Mouse (Mus musculus) MEL (cell line): ENCODE data around the gene 3110082I17Rik. TPM values are rescaled to one million over a fixed set of nuclear protein-coding genes. Genes with fewer than 3 reads are reported as not detected.

Experiments used
- DNase-seq: peaks from one replicate; pipeline ENCODE4 v3.0.0; 2011; ENCODE audit warnings: low read depth, low spot score
- H3K27ac ChIP-seq: 2 replicates; pipeline ENCODE4 v1.5.1; 2012; ENCODE audit warnings: low read depth, mild to moderate bottlenecking, control low read depth, low read length, moderate library complexity; ENCODE audit not compliant: control insufficient read depth
- H3K27me3 ChIP-seq, 2 experiments: fragments of 150-350 bp in 1 of 2; sonication (generic) in 1 of 2; 2 replicates each; pipeline ENCODE4 v1.6.1; 2012; ENCODE audit warnings: low read length in 2 of 2, mild to moderate bottlenecking in 2 of 2, improper control_type of control experiment in 1 of 2, moderate library complexity in 1 of 2; ENCODE audit not compliant: insufficient read depth in 2 of 2, control insufficient read depth in 1 of 2
- H3K36me3 ChIP-seq, 2 experiments: 2 replicates each; pipeline ENCODE4 v1.6.1; 2012 to 2014; ENCODE audit warnings: low read length in 2 of 2, improper control_type of control experiment in 1 of 2, inconsistent platforms in 1 of 2, mild to moderate bottlenecking in 1 of 2; ENCODE audit not compliant: insufficient read depth in 2 of 2, control insufficient read depth in 1 of 2
- H3K4me1 ChIP-seq, 2 experiments: fragments of 150-350 bp in 1 of 2; sonication (generic) in 1 of 2; 2 replicates each; pipeline ENCODE4 v1.6.1; 2012; ENCODE audit warnings: low read length in 2 of 2, improper control_type of control experiment in 1 of 2, mild to moderate bottlenecking in 1 of 2; ENCODE audit not compliant: insufficient read depth in 2 of 2, control insufficient read depth in 1 of 2
- H3K4me3 ChIP-seq, 2 experiments: fragments of 150-350 bp in 1 of 2; sonication (generic) in 1 of 2; 2 replicates each; pipeline ENCODE4 v1.5.1; 2012; ENCODE audit warnings: low read depth in 2 of 2, low read length in 2 of 2, mild to moderate bottlenecking in 2 of 2, moderate library complexity in 2 of 2, control low read depth in 1 of 2, improper control_type of control experiment in 1 of 2; ENCODE audit not compliant: control insufficient read depth in 1 of 2, insufficient read depth in 1 of 2
- H3K79me2 ChIP-seq: 2 replicates; pipeline ENCODE4 v1.6.1; 2012; ENCODE audit warnings: mild to moderate bottlenecking, low read length, moderate library complexity; ENCODE audit not compliant: control insufficient read depth, poor library complexity, insufficient read depth
- H3K9ac ChIP-seq: 2 replicates; pipeline ENCODE4 v1.6.1; 2012; ENCODE audit warnings: low read depth, mild to moderate bottlenecking, control low read depth, low read length, moderate library complexity; ENCODE audit not compliant: control insufficient read depth, poor library complexity, severe bottlenecking
- H3K9me3 ChIP-seq: fragments of 150-350 bp; sonication (generic); replicated peaks from 2 replicates; pipeline ENCODE4 v1.6.1; 2012; ENCODE audit warnings: mild to moderate bottlenecking, low read length, improper control_type of control experiment, moderate library complexity; ENCODE audit not compliant: insufficient read depth
- CHD1 ChIP-seq: IDR thresholded peaks from 2 replicates; pipeline ENCODE4 v1.6.1; 2012; ENCODE audit warnings: low read depth, mild to moderate bottlenecking, inconsistent platforms, low read length, improper control_type of control experiment
- CHD2 ChIP-seq: IDR thresholded peaks from 2 replicates; pipeline ENCODE4 v1.6.1; 2011; ENCODE audit warnings: low read length, improper control_type of control experiment
- ELF1 ChIP-seq: IDR thresholded peaks from 2 replicates; pipeline ENCODE4 v1.6.1; 2014; ENCODE audit warnings: low read depth, mild to moderate bottlenecking, inconsistent platforms, low read length, improper control_type of control experiment, moderate library complexity
- EP300 ChIP-seq, 2 experiments: IDR thresholded peaks; 2 replicates each; pipeline ENCODE4 v1.6.1; 2011; ENCODE audit warnings: improper control_type of control experiment in 2 of 2, low read length in 2 of 2, low read depth in 1 of 2, mild to moderate bottlenecking in 1 of 2
- ETS1 ChIP-seq: IDR thresholded peaks from 2 replicates; pipeline ENCODE4 v1.6.1; 2012; ENCODE audit warnings: low read depth, mild to moderate bottlenecking, inconsistent platforms, low read length, improper control_type of control experiment, moderate library complexity
- HCFC1 ChIP-seq: IDR thresholded peaks from 2 replicates; pipeline ENCODE4 v1.6.1; 2012; ENCODE audit warnings: low read depth, mild to moderate bottlenecking, inconsistent platforms, low read length, improper control_type of control experiment, moderate library complexity
- JUND ChIP-seq: IDR thresholded peaks from 2 replicates; pipeline ENCODE4 v1.6.1; 2011; ENCODE audit warnings: low read depth, mild to moderate bottlenecking, improper control_type of control experiment, low read length
- KAT2A ChIP-seq: conservative IDR thresholded peaks from 2 replicates; pipeline ENCODE4 v1.6.1; 2012; ENCODE audit warnings: low read depth, low read length, improper control_type of control experiment, inconsistent platforms
- MAFK ChIP-seq: IDR thresholded peaks from 2 replicates; pipeline ENCODE4 v1.6.1; 2011; ENCODE audit warnings: low read depth, mild to moderate bottlenecking, low read length, improper control_type of control experiment, borderline replicate concordance
- MAX ChIP-seq: IDR thresholded peaks from 2 replicates; pipeline ENCODE4 v1.6.1; 2011; ENCODE audit warnings: low read length, improper control_type of control experiment
- MAZ ChIP-seq: IDR thresholded peaks from 2 replicates; pipeline ENCODE4 v1.6.1; 2012; ENCODE audit warnings: low read depth, mild to moderate bottlenecking, inconsistent platforms, low read length, improper control_type of control experiment
- MEF2A ChIP-seq: IDR thresholded peaks from 2 replicates; pipeline ENCODE4 v1.6.1; 2014; ENCODE audit warnings: low read depth, mild to moderate bottlenecking, inconsistent platforms, low read length, improper control_type of control experiment; ENCODE audit not compliant: poor library complexity, insufficient replicate concordance, severe bottlenecking; ENCODE audit errors: extremely low read depth
- MYB ChIP-seq: IDR thresholded peaks from 2 replicates; pipeline ENCODE4 v1.6.1; 2011; ENCODE audit warnings: mild to moderate bottlenecking, low read depth, low read length, improper control_type of control experiment
- NELFE ChIP-seq: IDR thresholded peaks from 2 replicates; pipeline ENCODE4 v1.6.1; 2011; ENCODE audit warnings: low read depth, low read length, improper control_type of control experiment
- NRF1 ChIP-seq: IDR thresholded peaks from 2 replicates; pipeline ENCODE4 v1.6.1; 2014; ENCODE audit warnings: low read depth, mild to moderate bottlenecking, inconsistent platforms, low read length, improper control_type of control experiment, moderate library complexity; ENCODE audit not compliant: poor library complexity, insufficient read depth, severe bottlenecking
- POLR2AphosphoS2 ChIP-seq: IDR thresholded peaks from 2 replicates; pipeline ENCODE4 v1.6.1; 2011; ENCODE audit warnings: low read length, improper control_type of control experiment
- POLR2AphosphoS5 ChIP-seq: IDR thresholded peaks from 2 replicates; pipeline ENCODE4 v1.6.1; 2012; ENCODE audit warnings: low read depth, borderline replicate concordance, mild to moderate bottlenecking, inconsistent platforms, low read length, moderate library complexity, mixed read lengths
- RAD21 ChIP-seq: IDR thresholded peaks from 2 replicates; pipeline ENCODE4 v1.6.1; 2011; ENCODE audit warnings: mild to moderate bottlenecking, low read depth, low read length, improper control_type of control experiment
- RCOR1 ChIP-seq: IDR thresholded peaks from 2 replicates; pipeline ENCODE4 v1.6.1; 2012; ENCODE audit warnings: low read depth, mild to moderate bottlenecking, inconsistent platforms, low read length, improper control_type of control experiment
- SIN3A ChIP-seq: IDR thresholded peaks from 2 replicates; pipeline ENCODE4 v1.6.1; 2012; ENCODE audit warnings: low read length, improper control_type of control experiment, inconsistent platforms
- SMC3 ChIP-seq: IDR thresholded peaks from 2 replicates; pipeline ENCODE4 v1.6.1; 2011; ENCODE audit warnings: low read depth, low read length, improper control_type of control experiment
- TAL1 ChIP-seq: IDR thresholded peaks from 2 replicates; pipeline ENCODE4 v1.6.1; 2012; ENCODE audit warnings: mild to moderate bottlenecking, inconsistent platforms, low read length, moderate library complexity, mixed read lengths
- UBTF ChIP-seq: IDR thresholded peaks from 2 replicates; pipeline ENCODE4 v1.6.1; 2012; ENCODE audit warnings: low read depth, mild to moderate bottlenecking, inconsistent platforms, low read length, improper control_type of control experiment, moderate library complexity, borderline replicate concordance; ENCODE audit not compliant: insufficient read depth
- USF1 ChIP-seq: IDR thresholded peaks from 2 replicates; pipeline ENCODE4 v1.6.1; 2014; ENCODE audit warnings: low read depth, mild to moderate bottlenecking, inconsistent platforms, low read length, improper control_type of control experiment, moderate library complexity
- USF2 ChIP-seq, 2 experiments: IDR thresholded peaks; 2 replicates each; pipeline ENCODE4 v1.6.1; 2011 to 2012; ENCODE audit warnings: improper control_type of control experiment in 2 of 2, low read length in 2 of 2, borderline replicate concordance in 1 of 2, inconsistent platforms in 1 of 2, low read depth in 1 of 2, mild to moderate bottlenecking in 1 of 2; ENCODE audit not compliant: insufficient read depth in 1 of 2
- ZC3H11A ChIP-seq: IDR thresholded peaks from 2 replicates; pipeline ENCODE4 v1.6.1; 2012; ENCODE audit warnings: low read depth, mild to moderate bottlenecking, inconsistent platforms, low read length, improper control_type of control experiment
- ZKSCAN1 ChIP-seq: IDR thresholded peaks from 2 replicates; pipeline ENCODE4 v1.6.1; 2012; ENCODE audit warnings: low read depth, mild to moderate bottlenecking, inconsistent platforms, low read length, improper control_type of control experiment, moderate library complexity
- ZMIZ1 ChIP-seq: IDR thresholded peaks from 2 replicates; pipeline ENCODE4 v1.6.1; 2012; ENCODE audit warnings: low read depth, mild to moderate bottlenecking, inconsistent platforms, low read length, improper control_type of control experiment, moderate library complexity
- ZNF384 ChIP-seq: IDR thresholded peaks from 2 replicates; pipeline ENCODE4 v1.6.1; 2012; ENCODE audit warnings: low read depth, mild to moderate bottlenecking, inconsistent platforms, low read length, improper control_type of control experiment
- polyA plus RNA-seq, 2 experiments: library from polyadenylated mRNA; stranded (reverse) in 1 of 2; unstranded in 1 of 2; fragments of >175 nt in 1 of 2; fragments of >200 nt in 1 of 2; gene quantifications; 2 replicates each; pipeline versions ENCODE4 v1.2.1 to v1.2.4; 2012; ENCODE audit warnings: low replicate concordance in 2 of 2, low read depth in 1 of 2; ENCODE audit not compliant: insufficient read length in 2 of 2, insufficient read depth in 1 of 2, missing spikeins in 1 of 2
- total RNA-seq: library from RNA; depleted of rRNA; stranded (reverse); fragments of 300-350 nt; gene quantifications from 2 replicates; pipeline ENCODE4 v1.2.3, GENCODE M21; 2012

The 3110082I17Rik gene
- total and polyA plus RNA-seq, 3 experiments, result 58.1 to 79.5 TPM; not detected in 1

DNA sequence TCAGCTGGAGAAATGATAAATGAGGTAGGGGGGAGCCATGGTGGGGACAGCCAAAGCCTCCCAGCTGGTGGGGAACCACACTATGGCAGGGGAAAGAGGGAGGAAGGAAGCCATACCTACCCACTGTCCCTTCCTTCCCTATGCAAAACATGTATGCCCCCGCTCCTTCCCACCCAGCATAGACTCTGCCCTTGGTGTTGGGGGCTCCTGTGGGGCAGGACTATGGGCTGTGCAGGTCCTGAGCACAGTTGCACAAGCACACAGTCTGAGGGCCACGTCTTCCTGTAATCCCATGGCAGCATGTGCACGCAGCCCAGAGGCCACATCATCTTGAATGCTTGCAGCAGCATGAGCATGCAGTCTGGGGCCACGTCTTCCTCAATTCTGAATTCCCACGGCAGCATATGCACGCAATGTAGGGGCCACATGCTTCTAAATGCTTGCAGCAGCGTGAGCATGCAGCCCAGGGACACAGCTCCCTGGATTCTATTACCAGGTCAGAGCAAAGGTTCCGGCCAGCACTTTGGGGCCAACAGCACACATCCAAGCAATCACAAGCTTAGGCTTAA lies 56.6 kb downstream of the 3110082I17Rik start:
- Histone ChIP-seq H3K4me3 (no peak overlapping the region), H3K36me3 (peaks cover 0 to 3% of the 10 kb centered on the region in 2 experiments; a peak in 2 of 4 replicates), H3K79me2 (no peaks in the 10 kb centered on the region), H3K27me3 (no peaks in the 10 kb centered on the region), H3K9ac (no peak overlapping the region), H3K9me3 (no peaks in the 10 kb centered on the region), H3K27ac (no peak overlapping the region), H3K4me1 (peaks cover 3 to 6% of the 10 kb centered on the region in 2 experiments)
- TF ChIP-seq KAT2A (no peak), EP300 (IDR thresholded peaks at IDR 0.05; ENCODE audit: low read depth in 1 of 2, low read length in 2 of 2) (no peak), MYB (no peak), ELF1 (no peak), JUND (no peak), NELFE (no peak), SMC3 (no peak), ZC3H11A (no peak), POLR2AphosphoS2 (no peak), CHD2 (no peak), MAFK (no peak), HCFC1 (no peak), RCOR1 (no peak), USF1 (no peak), USF2 (IDR thresholded peaks at IDR 0.05; ENCODE audit: borderline replicate concordance in 1 of 2, insufficient read depth in 1 of 2, low read depth in 1 of 2, low read length in 2 of 2) (no peak), ETS1 (no peak), MAZ (no peak), SIN3A (no peak), MAX (no peak)
- no peak for DNase-seq

DNA sequence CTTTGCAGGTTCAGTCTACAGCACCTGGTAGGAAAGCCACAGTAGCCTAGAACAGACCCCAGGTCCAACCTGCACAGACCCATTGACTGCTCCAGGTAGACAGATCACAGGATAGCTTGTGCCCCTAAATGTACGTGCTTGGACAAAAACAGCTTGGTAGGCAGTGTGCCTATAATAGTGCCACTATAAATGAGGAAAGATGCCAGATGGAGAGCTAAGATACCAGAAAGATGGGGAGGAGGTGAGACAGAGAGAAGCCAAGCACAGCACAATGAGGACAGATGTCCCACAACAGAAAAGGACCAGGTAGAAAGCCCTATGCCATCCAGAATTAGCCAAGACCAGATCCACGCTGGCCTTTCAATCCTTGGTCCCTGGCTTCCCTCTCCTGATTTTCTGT lies 58.2 kb downstream of the 3110082I17Rik start:
- H3K4me1 ChIP-seq, result peaks cover 8 to 11% of the 10 kb centered on the region in 2 experiments

More for the DNA sequence above, 58.2 kb downstream of the 3110082I17Rik start:
- Histone ChIP-seq H3K9me3 (no peaks in the 10 kb centered on the region), H3K27me3 (no peaks in the 10 kb centered on the region), H3K36me3 (peaks cover 0 to 5% of the 10 kb centered on the region in 2 experiments; a peak in 2 of 4 replicates), H3K27ac (no peak overlapping the region), H3K4me3 (no peak overlapping the region), H3K79me2 (no peaks in the 10 kb centered on the region), H3K9ac (no peak overlapping the region)
- TF ChIP-seq KAT2A, result no peak
- TF ChIP-seq ETS1, result no peak
- no peak for TF ChIP-seq NELFE
- TF ChIP-seq RAD21, result no peak
- no peak for TF ChIP-seq POLR2AphosphoS2
- TF ChIP-seq ZKSCAN1, result no peak
- no peak for TF ChIP-seq ZNF384
- no peak for TF ChIP-seq CHD1
- TF ChIP-seq TAL1, result no peak
- no peak for TF ChIP-seq RCOR1
- TF ChIP-seq POLR2AphosphoS5, result no peak
- TF ChIP-seq ZMIZ1, result no peak
- no peak for TF ChIP-seq NRF1
- TF ChIP-seq HCFC1, result no peak
- TF ChIP-seq EP300 (IDR thresholded peaks at IDR 0.05; ENCODE audit: low read depth in 1 of 2, low read length in 2 of 2), result no peak
- no peak for TF ChIP-seq UBTF
- TF ChIP-seq JUND, result no peak
- no peak for TF ChIP-seq MEF2A
- no peak for TF ChIP-seq USF2 (IDR thresholded peaks at IDR 0.05; ENCODE audit: borderline replicate concordance in 1 of 2, insufficient read depth in 1 of 2, low read depth in 1 of 2, low read length in 2 of 2)
- DNase-seq, result no peak
